Mouse (Mus musculus) testis, postnatal 10 days (tissue): ENCODE data around the gene Tas2r143.

Experiments
- DNase-seq: peaks from one replicate; pipeline ENCODE4 v3.0.0; 2021; ENCODE audit warnings: low spot score

The Tas2r143 gene

DNA sequence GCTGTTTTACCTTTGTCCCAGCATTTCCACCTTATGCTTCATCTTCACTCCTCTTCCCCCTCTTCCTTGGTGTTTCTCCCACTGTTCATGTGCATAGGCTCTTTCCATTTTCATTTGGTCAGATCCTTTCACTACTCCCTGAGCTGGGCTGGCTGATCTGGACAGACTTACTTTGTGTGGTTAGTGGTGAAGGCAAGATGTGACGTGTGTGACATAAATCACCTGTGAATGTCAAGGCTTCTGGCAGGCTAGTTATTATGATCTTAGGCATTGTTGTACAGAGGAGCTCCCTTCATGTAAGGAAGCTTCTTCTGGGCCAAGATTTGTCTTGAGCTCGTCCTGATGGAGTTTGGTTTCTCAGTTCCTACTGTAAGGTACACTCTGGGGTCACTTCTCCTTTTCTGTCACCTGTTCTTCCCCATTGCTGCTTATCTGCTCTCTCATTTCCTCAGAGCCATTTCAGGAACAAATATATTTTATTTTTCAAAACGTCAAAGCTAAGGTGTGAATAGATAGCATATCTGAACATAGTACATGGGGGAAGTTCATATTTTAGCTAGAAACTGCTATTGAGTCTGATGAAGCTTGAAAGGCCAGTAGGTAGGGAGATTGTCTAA lies 2.9 kb upstream of the Tas2r143 start:
- no peak for DNase-seq

DNA sequence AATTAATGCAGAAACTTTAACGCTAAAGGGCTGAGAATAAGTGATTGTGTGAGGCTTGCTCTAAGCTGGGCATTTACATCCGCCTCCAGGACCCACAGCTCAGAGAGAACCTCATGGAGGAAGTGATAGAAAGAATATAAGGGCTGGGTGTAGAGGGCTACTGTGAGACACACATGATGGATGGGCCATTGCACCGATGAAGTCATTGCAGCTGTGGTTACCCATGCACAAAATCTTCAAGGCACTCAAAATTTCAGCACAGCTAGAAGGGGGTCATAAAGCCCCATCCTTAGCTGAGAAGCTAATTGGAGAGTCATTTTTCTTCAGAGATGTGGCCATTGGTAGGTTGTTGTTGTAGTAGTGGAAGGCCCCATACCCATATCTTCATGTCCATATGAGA lies 1.8 kb upstream of the Tas2r143 start:
- no peak for DNase-seq

DNA sequence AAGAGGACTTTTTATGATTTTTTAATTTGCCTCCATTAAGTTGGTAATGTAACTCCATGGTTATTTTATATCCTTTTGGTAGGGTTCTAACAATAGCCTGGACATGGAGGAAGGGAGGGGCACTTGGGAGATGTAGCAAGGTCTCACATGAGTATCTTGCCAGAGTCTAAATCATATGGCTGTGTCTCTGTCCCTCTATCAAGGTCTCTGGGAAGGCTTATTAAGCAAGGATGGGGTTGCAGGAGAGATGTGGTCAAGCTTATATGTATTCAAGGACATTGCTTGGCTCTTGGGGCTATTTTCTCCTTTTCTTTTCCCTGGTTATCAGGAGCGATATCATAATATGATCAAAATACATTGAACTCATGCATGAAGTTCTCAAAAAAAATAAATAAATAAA lies 1.0 kb upstream of the Tas2r143 start:
- no peak for DNase-seq

DNA sequence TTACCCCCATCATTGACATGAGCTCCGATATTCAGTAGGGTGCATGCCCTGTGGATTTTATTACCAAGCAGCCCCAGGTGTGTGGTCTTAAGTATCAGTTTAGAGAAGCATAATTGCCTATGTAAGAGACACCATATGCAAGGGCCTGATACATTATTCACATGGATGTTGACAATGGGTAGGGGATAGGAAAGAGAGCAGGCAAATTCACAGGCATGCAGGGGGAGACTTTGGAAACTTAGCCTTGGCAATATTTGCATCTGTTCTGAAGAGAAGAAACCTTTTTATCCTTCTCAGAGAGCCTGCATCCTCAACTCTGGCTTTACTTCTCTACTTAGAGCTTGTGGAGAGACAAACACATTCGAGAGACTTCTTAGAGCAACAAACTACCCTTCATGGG lies 5.1 kb downstream of the Tas2r143 start, which contains the start of gene Tas2r135:
TSS of gene Tas2r135 (plus strand) at position 301 of the 400 bp plus-strand sequence.
- DNase-seq, result no peak

DNA sequence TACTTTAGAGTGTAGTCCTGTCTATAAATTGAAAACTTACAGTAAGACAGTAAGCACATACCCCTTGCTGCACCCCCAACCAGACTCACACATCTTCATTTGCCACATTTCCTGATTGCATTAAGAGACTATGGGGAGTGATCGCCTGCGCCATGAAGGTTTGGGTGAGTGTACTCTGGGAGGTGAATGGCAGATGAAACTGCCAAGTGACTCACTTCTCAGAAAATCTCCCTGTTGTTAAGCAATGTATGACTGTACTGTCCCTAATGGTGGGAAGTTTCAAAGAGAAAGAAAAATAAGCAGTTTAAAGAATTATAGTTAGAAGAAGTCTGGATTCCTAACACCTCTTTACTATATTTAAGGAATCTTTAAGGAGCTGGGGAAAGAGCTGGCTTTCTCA lies 19.4 kb downstream of the Tas2r143 start:
- DNase-seq, result no peak

DNA sequence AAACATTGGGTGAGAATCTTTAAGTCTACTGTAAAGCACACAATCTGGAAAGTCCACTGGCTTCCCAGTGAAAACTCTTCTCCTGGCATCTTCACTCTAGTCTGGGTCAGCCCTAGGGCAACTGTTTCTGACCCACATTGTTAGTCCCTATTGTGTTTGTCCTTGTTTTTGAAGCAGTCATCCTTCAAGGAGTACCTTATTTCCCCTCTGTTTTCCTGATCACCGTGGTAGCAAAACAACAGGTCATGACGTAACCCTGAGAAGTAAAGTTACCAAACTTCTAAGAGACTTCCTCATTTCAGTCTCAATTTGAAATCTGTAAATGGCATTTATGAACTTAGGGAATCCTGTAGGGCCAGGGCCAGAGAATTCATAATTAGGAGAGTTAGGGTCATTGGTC lies 21.4 kb downstream of the Tas2r143 start:
- no peak for DNase-seq

DNA sequence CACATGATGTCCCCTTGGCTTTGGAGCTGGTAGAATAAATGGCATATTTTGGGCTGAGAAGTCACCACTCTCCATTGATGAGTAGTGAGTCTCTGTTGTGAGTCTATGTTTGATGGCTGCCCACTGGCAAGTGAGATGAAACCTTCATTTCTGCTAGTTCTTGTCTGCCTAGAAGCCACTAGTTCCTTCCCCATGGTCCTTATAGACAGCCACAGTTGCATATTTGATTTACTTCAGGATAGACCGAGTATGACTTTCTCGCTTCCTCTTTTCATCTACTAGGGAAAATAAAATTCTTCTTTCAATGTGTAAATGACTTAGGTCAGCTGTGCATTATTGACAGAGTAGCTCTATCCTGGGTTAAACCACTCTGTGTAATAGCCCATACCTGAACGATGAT lies 24.4 kb downstream of the Tas2r143 start:
- DNase-seq, result no peak

DNA sequence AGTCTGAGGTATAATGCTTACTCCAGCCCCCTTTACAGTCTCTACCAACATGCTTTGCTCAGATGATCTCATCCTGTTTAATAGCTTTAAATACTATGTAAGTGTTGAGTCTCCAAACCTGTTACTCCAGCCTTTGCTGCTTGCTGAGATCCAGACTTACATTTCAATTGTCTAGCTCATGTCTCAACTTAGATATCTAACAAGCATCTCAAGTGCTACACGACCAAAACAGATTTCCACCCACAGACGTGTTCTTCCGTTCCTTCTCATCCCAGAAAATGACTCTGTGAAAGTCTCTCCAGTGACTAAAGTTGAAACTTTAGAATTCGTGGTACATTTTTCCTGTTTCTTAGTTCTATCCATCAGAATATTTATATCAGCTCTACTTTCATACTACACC lies 26.3 kb downstream of the Tas2r143 start:
- no peak for DNase-seq

DNA sequence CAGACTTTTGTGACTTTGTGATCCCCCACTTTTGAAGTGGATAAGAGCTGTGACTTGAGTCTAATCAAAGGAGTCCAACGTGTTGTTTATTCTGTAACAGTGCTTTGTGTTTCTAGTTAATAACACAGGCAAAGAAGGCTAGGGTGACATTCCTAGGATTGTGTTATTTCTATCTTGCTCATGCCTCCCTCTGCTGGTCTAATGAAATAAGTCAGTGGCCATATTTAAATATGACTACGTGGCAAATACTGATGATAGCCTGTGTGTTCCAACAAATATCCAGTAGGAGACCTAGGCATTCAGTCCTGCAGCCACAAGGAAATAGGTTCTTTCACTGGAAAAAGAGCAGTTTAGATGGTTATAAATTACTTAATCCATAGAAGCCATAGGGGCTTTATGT lies 33.5 kb downstream of the Tas2r143 start:
- no peak for DNase-seq

DNA sequence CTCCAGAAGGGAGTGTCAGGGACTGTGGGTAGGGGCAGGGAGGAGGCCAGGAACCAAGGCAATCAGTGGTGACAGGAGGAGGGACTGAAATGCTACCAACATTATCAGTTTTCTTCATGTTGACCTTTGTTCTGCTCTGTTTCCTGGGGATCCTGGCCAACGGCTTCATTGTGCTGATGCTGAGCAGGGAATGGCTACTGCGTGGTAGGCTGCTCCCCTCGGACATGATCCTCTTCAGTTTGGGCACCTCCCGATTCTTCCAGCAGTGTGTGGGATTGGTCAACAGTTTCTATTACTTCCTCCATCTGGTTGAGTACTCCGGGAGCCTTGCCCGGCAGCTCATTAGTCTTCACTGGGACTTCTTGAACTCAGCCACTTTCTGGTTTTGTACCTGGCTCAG lies 34.4 kb downstream of the Tas2r143 start, which contains the start of gene Tas2r126:
TSS of gene Tas2r126 (plus strand) at position 90 of the 400 bp plus-strand sequence.
- DNase-seq, result no peak

DNA sequence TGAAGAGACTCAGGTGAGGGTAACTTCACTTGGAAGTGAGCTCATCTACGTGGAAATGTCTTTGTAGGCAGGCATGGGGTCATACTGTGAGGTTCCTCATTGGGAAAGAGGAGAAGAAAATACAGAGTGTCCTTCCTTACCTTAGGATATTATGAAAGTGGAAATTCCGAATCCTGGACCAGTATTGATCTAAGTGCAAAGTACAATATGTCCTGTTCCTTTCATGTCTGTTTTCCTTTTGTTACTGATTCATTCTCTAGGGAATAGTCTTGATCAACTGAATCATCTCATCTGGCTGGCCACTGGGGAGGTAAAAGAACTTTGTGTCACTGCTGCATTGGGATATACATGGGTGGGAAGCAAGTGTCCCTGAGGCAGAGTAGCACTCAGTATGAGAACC lies 35.5 kb downstream of the Tas2r143 start:
- no peak for DNase-seq

DNA sequence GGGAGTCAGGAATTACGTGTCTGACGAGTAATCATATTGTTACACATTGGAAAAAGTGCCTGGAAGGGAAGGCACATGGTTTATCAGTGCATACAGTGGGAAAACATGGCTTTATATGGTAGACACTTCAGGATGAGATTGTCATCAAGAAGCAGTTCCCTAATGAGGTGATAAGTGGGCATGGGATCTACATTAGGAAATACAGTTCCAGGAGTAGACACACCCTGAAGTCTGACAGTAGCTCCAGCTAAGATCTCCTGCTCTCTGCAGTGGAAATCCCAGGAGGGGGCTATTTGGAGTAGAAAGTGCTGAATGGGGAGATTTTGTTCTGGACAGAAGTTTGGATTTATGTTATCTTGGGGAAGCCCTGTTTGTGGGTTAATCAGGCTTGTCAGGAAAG lies 41.4 kb downstream of the Tas2r143 start:
- no peak for DNase-seq

DNA sequence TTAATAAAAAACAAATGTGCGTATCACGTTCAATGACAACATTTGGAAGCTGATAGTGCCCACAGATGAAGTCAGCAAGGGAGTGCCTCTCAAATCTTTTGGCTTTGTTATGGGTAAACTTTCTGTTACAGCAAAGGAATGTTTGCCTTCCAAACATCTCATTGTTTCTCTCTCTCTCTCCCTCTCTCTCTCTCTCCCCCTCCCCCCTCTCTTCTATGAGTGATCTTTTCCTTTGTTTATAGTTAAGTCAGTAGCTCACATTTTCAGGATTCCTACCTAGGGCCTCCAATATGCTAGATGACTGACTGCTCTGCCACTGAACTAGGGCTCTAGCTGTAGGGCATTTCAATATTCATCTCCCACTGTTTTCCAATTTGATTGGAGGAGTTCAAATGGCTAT lies 44.5 kb downstream of the Tas2r143 start:
- no peak for DNase-seq

DNA sequence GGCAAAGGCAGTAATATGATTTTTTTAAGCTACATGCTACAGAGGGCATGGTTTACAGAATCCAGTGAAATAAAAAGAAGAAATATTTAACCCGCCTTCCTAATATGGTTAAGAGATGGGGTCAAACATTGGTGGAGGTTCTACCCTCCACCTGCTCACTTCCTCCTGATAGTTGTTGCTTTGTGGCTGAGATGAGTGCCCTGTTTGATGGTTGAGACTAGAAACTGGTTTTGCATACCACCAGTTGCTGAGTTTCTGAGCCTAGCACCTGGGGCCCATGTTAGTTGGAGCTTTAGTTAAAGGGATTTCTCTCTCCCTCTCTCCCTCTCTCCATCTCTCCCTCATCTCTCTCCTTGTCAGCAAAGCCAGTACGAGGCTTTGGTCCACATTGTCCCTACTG lies 47.3 kb downstream of the Tas2r143 start:
- no peak for DNase-seq
